Mouse (Mus musculus): Measurements from ENCODE around the gene Grap.
"Not testable (repeated sequence)": the region's sequence is repeated elsewhere in the genome, so short reads cannot be mapped to it uniquely, and the experiment has no call there.

The Grap gene

DNA sequence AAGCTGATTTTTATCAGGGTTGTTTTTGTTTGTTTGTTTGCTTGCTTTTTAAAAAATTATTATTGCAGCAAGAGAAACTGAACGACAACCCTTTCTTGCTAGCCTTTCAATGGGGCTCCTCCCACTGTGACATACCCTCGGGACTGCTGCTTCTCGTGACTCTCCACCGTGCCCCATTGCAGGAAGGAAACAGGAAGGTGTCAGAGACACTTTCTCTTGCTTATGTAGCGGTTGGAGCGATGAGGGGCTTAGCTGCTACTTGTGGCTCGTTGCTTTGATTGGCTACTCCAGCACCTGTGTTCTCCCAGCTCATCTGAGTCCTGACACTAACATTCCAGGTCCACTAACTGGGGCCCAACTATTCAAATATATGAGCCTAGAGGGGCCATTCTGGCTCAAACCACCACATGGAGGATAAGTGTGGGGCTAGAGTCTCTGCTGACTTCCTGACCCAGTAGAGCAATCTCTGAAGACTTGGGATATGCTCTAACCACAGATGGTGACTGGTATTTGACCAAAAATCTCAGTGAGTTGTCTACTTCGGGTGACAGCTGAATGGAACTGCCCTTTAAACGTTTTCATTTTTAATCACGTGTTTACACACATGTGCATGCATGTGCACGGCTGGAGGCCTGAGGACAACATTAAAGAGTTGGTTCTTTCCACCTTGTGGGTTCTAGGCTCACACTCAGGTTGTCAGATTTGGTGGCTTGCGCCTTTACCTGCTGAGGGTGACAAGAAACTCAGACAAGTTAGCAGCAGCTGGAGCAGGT lies 14.1 kb upstream of the Grap start:
- peak in 1 of 2 experiments; percentile 60 for DNase-seq (ENCODE audit: low spot score in 2 of 2)

DNA sequence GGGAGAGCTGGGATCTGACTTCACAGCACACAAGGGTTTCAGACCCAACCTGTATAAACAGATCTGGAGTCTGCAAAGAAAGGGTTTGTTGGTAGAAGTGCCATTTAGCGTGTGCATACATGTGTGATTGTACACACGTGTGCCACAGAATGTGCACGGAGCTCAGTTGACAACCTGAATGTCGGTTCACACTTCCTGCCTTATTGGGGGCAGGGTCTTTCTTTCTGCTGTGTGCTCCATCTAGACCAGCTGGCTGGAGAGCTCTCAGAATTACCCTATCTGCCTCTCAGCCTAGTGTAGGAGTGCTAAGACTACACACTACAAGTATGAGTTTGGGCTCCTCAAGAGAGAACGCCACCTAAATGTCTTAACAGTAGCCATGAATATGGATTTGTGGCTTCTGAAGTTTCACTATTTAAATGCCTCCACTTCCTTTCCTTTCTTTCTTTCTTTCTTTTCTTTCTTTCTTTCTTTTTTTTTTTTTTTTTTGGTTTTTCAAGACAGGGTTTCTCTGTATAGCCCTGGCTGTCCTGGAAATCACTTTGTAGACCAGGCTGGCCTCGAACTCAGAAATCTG lies 13.4 kb upstream of the Grap start:
- DNase-seq (ENCODE audit: low spot score in 2 of 2) = no peak

DNA sequence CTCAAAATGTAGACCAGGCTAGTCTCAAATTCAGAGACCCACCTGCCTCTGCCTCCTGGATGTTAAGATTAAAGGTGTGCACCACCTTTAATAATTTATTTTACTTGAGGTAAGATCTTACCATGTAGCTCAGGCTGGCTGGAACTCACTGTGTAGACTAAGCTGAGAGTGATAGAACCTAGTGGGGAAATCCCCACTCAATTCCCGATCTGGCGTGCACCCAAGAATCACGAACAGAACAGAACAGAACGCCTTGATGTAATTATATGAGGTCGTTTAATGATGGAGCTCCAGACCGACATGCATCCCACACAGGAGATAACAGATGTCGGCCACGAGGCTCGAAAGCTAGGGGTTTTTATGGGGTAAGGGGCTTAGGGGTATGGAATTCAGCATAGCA lies 12.5 kb upstream of the Grap start:
- DNase-seq (ENCODE audit: low spot score in 2 of 2) = not testable (repeated sequence)

DNA sequence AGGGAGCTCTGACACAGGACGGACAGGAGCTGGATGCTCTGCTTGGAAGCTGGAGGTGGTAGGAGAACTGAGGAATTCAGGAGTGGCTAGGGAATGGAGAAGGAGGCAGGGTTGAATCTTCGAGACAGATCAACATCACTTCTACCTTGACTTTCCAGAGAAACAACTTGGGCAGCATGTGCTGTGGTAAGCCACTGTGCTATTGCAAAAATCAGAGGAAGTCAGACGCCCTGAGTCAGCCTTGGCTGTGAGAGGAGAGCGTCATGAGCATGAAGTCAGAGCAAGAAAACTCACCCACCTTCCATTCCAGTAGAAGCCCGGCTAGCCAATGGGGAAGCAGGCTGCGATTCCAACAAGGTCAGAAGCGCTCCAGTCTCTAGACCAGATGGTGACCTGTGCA lies 11.0 kb upstream of the Grap start:
- no peak for DNase-seq (ENCODE audit: low spot score in 2 of 2)

DNA sequence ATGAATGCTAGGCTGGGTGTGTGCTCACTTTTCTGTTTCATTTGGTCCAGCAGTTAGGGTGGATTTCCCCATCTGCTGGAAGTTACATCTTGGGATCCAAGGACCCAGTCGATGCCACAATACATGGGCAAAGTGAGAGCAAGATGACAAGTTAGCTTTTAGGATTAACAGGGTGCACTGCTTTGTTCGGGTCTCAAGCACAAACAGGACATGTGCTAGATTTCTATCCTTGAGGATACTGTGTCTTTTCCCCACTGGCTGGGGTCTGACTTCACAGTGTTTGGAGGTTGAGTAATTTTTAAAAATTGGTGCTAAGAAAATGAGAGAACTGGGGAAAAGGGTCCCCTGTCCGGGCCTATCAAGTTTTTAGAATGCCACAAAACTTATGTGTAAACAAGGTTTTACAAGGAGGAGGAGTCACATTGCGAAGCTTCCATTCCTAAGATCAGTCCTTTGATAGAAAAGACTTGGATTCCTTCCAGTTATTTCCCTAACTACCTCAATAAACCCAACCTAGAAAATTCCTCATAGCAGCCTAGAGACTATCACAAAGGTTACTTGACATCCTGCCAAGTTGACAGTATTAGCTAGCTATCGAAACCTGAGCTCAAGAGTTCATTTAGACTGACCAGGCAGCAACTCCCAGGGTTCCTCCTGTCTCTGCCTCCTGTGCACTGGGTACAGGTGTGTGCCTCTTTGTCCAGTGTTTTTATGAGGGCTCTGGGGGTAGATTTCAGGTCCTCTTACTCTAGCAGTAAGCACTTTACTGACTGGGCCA lies 9.7 kb upstream of the Grap start:
- no peak for DNase-seq (ENCODE audit: low spot score in 2 of 2)

DNA sequence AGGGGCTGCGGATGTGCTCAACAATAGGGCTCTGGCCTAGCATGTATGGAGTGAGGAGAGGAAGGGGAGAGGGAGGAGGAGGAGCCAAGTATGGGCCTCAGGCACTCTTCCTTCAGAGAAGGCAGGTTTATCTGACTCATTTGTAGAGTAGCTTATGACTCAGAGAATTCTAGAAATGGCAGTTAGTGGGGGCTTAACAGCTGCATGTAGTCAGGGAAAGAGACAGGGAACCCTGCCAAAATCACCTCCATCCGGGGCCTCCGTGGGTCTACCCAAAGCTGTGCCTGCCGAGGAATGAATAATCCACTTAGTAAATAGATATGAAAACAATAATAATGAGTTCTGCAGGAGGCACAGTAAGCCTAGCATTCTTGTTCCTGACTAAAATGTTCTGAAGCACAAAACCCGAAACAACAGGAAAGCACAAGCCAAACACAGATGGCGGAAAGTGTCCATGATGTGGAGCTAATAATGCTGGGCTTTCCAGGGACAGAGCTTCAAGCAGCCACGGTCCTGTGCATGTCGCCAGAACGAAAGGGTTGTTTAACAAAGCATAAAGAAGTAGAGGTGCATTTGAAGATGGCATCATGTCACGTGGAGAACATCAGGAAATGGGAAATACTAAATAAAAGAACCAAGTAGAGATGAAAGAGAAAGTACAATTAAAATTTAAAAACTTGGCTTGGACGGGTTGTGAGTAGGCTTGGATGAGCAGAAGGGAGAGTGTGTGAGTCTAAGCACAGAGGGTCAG lies 8.3 kb upstream of the Grap start:
- no peak for DNase-seq (ENCODE audit: low spot score in 2 of 2)

DNA sequence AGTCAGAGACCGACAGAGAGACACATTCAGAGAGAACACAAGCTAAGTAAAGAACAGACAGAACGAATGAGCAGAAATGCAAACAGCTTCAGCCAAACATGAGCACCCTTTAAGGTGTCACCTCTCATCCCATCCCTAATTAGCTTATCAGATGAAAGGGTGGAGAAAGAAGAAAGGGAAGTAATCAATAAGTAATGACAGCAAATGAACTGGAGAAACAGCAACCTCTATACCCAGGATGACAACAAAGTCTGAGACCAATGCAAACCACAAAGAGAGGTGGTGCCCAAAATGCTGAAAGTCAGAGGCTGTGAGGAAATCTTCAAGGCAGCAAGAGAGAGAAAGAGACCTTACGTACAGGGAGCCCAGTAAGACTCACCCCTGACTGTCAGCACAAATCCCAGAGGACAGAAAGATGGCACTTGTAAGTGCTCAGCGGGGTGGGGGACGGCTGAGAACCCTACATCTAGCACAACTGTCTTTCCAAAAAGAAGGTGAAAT lies 7.7 kb upstream of the Grap start:
- no peak for DNase-seq (ENCODE audit: low spot score in 2 of 2)

DNA sequence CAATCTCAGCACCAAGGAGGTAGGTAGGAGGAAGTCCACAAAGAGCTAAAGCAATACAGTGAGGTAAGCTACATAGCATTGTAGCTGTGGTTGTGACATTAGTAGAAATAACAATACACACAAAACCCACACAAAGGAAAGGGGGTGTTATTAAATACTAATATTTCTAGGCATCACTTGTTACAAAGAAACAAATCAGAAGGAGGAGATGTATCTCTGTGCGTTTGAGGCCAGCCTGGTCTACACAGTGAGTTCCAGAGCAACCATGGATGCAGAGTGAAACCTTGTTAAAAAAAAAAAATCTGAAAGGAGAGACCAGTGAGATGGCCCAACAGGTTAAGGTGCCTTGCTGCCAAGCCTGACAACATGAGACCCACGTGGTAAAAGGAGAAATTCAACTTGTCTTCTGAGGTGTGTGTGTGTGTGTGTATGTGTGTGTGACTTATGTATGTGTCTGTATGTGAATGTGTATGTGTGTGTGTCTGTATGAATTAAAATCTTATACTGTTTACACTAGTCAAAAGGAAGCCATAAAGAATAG lies 6.5 kb upstream of the Grap start:
- DNase-seq (ENCODE audit: low spot score in 2 of 2) = no peak

DNA sequence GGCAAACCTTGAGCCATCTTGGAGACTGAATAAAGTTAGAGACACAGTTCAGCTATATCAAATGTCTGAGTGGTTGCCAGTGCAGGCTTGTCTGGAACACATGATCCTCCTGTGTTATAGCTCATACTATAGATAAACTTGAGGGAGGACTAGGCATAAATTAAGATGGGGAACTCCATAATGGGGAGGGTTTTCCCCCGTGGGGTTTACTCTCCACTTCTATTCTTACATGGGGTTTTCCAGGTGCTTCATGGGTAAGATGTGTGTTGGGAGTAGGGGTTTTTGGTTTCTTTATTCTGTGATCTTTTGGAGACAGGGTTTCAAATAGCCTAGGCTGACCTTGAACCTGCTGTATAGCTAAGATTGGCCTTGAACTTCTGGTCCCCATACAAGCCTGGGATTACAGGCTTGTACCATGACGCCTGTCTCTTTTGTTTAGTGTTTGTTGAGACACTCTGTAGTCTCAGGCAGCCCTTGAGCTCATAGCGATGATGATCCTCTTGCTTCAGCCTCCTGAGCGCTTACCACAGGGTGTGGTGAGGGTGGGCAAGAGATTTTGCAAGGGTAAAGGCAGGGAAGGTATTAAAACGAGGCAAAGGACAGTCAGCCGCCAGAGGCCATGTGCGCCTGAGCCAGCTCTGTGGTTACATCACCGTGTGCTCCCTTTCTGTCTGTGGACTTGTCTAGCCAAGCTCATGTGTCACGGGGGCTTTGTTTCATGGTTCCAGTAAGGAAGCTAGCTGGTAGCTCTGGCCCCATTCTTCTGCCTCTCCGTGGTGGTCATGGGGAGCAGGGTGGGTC lies 5.8 kb upstream of the Grap start:
- DNase-seq (ENCODE audit: low spot score in 2 of 2) = peak in 1 of 2 experiments; percentile 8

DNA sequence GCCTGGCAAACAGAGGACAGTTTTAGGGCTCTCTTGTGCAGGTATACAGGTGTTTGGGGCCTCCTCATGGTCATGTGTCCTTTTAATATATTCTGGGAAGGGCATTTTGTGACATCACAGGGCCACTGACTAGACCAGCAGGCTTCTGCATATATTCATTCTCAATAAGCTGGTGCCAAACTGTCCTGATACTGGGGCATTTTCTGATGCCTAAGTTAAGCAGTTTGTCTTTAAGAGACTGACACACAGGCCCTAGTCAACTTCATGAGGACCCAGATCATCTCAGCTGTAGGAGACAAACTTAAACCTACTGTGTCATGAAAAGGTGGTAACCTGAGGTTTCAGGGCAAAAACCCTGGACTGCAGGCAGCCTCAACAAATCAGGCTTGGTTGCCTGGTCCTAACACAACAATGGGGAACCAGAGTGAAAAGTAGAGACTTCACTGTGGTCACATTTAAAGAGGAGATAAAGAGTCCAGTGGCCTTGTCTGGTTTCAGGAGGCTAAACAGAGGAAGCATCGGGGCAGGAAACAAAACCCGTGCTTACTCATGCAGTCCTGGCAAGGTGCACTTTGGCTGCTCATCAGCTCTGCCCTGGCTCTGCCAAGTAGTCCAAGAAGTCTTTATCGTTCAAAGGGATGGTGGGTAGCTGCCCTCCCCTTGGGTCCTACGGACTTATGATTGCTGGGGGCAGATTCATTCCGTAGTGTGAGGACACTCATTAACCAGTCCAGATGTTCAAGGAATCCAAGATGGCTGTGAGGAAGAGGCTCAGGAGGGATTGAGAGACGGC lies 4.9 kb upstream of the Grap start:
- peak in 1 of 2 experiments; percentile 7 for DNase-seq (ENCODE audit: low spot score in 2 of 2)

DNA sequence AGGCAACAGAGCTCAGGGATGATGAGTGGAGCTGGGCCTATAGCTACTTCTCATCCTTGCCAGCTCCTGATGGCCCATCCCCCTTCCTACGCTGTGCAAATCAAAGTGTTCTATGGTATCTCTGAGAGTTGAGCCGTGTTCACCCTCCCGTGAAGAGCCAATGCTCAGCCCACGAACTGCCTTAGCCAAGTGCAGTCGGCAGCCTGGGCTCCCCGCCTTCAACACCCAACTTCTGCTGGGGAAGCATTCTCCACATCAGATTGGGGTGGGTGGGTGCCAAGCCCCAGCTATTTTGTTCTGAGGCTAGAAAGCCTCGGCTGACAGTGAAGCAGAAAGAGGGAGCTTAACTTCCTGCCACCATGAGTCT lies 4.3 kb upstream of the Grap start:
- peak in 1 of 2 experiments; percentile 12 for DNase-seq (ENCODE audit: low spot score in 2 of 2)

DNA sequence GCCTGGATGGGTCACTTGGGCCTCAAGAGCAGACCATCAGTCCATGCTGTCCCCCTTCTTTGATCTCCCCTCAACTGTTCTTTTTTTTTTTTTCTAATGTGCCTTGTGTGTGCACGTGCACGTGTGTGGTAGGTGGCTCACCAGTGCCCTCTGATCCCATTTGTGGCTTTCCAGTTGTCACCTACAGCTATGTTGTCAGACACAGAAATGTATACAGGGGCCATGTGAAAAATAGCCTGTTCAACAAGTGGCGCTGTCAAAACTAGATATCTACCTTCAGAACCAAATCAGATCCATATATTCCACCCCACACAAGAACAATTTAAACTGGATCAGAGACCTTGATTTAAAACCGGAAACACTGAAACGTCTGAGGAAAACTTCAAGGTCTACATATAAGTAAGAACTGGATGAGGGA lies 3.9 kb upstream of the Grap start:
- DNase-seq (ENCODE audit: low spot score in 2 of 2) = no peak

DNA sequence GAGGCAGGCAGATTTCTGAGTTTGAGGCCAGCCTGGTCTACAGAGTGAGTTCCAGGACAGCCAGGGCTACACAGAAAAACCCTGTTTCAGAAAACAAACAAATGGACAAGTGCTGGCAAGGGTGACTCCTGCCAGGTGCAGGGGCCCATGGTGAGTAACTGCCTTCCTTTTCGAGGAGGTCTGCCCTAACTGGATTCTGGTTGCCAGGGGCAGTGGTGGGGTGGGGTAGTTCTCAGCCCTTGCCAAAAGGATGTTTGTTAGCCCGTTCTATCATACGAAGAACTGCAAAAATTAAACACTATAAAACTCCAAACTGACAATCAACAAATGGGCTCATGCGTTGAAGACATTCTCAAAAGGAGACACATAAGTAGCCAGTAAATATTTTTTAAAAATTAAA lies 3.4 kb upstream of the Grap start:
- DNase-seq (ENCODE audit: low spot score in 2 of 2) = no peak

DNA sequence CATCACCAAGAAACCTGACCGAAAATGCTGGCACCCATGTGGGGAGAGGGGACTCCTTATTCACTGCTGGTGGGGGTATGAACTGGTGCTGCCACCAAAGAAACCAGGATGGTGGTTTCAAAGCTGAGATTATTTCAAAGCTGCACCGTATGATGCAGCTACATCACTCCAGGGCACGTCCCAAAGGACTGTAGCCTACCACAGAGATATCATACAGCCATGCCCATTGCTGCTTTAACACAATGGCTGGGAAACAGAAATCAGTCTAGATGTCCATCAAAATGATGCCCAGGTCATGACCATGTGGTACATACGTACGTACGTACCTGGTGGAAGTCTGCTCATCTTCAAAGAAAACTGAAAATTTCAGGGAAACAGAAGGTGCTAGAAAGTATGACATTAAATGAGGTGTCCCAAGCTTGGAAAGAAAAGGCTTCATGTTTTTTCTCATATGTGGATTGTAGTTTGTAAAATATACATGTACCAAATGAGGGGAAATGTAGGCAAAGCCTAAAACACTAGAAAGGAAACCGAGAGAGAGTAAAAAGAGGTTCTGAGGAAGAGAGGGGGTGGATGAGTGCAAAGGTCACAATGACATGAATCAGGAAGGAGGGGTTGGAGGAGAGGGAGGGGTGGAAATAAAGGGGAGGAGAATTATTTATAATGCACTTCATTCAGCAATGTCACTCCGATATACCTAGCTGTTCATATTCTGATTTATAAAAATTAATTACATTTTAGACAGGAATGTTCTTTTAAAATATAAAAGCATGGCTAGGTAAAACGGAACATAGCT lies 2.4 kb upstream of the Grap start:
- no peak for DNase-seq (ENCODE audit: low spot score in 2 of 2)

DNA sequence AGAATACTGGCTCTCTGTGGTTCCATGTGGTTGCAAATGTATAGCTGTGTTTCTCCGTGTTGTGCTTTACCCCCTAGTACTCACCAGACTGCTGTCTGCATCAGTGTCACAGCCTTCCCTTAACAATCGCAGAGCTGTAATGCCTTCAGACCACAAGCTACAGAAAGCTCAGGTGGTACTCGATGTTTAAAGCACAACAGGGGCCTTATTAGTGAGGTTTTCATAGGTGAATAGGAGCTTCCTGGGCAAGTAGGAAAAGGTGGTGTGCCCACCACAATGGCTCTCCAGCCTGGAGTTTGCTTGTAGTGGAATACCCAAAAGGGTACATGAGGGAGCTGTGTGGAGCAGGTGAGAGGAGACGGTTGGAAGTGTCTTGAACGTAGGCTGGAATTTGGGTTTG lies 849 bp upstream of the Grap start:
- DNase-seq (ENCODE audit: low spot score in 2 of 2) = no peak

DNA sequence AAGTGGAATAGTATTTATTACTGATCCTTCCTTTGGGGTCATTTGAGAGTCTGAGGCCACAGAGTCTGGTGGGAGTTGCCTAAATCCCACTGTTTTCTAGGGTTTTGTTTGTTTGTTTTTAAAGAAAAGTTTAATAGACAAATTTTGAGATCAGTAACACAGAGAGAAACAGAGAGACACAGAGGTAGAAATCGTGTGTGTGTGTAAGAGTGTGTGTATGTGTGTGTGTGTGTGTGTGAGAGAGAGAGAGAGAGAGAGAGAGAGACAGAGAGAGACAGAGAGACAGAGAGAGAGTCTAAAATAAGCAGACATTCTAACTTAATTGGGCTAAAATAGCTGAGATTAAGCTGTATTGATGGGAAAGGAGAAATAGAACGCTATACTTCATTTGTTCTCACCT lies 503 bp downstream of the Grap start:
- DNase-seq (ENCODE audit: low spot score in 2 of 2) = no peak

DNA sequence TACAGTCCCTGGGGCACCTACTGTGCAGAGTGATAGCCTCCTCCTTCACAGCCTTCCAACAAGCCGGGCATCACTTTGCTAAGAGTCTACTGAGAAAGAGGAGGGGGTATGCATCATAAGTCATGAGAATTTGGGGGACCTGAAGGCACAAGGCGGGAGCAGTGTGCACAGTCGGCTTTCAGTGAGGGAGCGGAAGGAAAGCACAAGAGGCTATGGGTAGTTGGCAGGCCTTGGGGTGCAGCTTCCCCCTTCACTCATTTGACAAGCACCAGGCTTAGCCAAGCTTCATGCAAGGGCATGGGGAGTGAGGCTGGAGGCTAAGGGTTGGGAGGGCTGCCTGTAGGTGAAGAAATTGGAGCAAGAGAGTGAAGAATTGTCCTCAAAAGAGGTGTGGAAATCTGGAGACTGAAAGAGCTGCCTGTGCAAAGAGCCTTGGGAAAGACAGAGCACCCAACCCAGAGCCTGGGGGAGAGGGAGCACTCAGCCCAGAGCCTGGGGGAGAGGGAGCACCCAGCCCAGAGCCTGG lies 1.8 kb downstream of the Grap start:
- peak in 1 of 2 experiments; percentile 17 for DNase-seq (ENCODE audit: low spot score in 2 of 2)

DNA sequence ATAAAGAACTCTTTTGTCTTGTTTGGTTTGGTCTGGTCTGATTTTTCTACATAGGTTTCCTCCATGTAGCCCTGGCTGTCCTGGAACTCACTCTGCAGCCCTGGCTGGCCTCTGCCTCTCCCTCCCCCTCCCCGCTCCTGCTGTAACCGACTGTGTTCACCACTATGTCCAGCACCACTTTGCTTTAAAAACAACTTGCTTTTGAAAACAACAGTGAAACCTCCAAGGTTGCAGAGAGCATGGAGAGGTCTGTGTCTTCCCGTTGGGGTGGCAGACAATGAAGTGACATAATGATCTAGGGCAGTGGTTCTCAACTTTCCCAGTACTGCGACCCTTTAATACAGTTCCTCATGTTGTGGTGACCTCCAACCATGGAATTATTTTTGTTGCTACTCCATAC lies 2.6 kb downstream of the Grap start:
- DNase-seq (ENCODE audit: low spot score in 2 of 2) = peak in 1 of 2 experiments; percentile 10
